Mouse (Mus musculus) small intestine, adult 2 months (tissue): ENCODE results near the gene Cep78. TPM values are rescaled to one million over a fixed set of nuclear protein-coding genes. Genes with fewer than 3 reads are reported as not detected.

Experiments used
- H3K27ac ChIP-seq: fragments of 200-500 bp; 2 replicates; pipeline ENCODE4 v1.5.1; 2012; ENCODE audit warnings: low read depth, low read length, control low read depth, inconsistent platforms; ENCODE audit not compliant: insufficient read depth
- H3K27me3 ChIP-seq: fragments of 200-500 bp; 2 replicates; pipeline ENCODE4 v1.6.1; 2012; ENCODE audit warnings: mild to moderate bottlenecking, moderate library complexity, low read length, inconsistent platforms; ENCODE audit not compliant: control insufficient read depth, insufficient read depth
- H3K36me3 ChIP-seq: fragments of 200-500 bp; 2 replicates; pipeline ENCODE4 v1.6.1; 2012; ENCODE audit warnings: mild to moderate bottlenecking, low read length, control low read depth, inconsistent platforms; ENCODE audit not compliant: control insufficient read depth, insufficient read depth
- H3K4me1 ChIP-seq: fragments of 200-500 bp; 2 replicates; pipeline ENCODE4 v1.6.1; 2012; ENCODE audit warnings: low read length, inconsistent platforms, mixed read lengths; ENCODE audit not compliant: control insufficient read depth, insufficient read depth, insufficient read length
- H3K4me3 ChIP-seq: fragments of 200-500 bp; 2 replicates; pipeline ENCODE4 v1.5.1; 2012; ENCODE audit warnings: low read depth, mild to moderate bottlenecking, control low read depth, inconsistent platforms, low read length, moderate library complexity
- CTCF ChIP-seq: fragments of 200-500 bp; IDR thresholded peaks from 2 replicates; pipeline ENCODE4 v1.5.1; 2012; ENCODE audit warnings: low read depth, mild to moderate bottlenecking, control low read depth, inconsistent platforms, low read length, moderate library complexity, mixed read lengths; ENCODE audit not compliant: insufficient replicate concordance, insufficient read length; ENCODE audit errors: extremely low read depth
- POLR2A ChIP-seq: fragments of 200-500 bp; IDR thresholded peaks from 2 replicates; pipeline ENCODE4 v1.6.1; 2012; ENCODE audit warnings: low read depth, mild to moderate bottlenecking, control low read depth, inconsistent platforms, low read length, moderate library complexity
- whole genome bisulfite sequencing: fragments of 180-500 bp; shearing (Covaris S2); methylation state at CpG from one replicate; pipeline ENCODE4 v1.1.7; 2018; 5-methylcytosine and 5-hydroxymethylcytosine counted together
- polyA plus RNA-seq: library from polyadenylated mRNA; depleted of rRNA; stranded (reverse); fragments of >200 nt; gene quantifications from 2 replicates; pipeline ENCODE4 v1.2.3, GENCODE M21; 2012

Gene Cep78
- polyA plus RNA-seq, 1 experiment = 1.1 TPM

DNA sequence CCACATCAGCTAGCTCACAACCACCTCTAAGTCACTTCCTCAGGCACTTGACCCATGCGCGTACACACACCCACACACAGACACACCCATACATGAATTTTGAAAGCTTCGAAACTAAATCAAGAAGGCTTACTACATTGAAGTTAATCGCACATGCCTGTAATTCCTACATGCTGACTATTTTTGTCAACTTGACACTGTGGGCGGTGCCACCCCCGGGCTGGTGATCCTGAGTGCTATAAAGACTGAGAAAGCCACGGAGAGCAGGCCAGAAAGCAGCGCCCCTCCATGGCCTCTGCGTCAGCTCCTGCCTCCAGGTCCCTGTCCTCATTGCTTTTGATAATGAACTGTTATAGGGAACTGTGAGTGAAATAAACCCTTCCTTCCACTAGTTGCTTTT, 61.4 kb downstream of the Cep78 start:
- H3K27me3 ChIP-seq = 0 out of 2 replicates have a peak, but pooled peaks cover 3% of the 10 kb centered on the region
- 31% methylated on average over 9 of the region's 9 CpGs for WGBS
- no peak overlapping the region for H3K4me3 ChIP-seq
- peaks cover 7% of the 10 kb centered on the region for H3K4me1 ChIP-seq
- TF ChIP-seq CTCF (no peak), POLR2A (no peak)
- no peaks in the 10 kb centered on the region for H3K36me3 ChIP-seq
- H3K27ac ChIP-seq = no peak overlapping the region

DNA sequence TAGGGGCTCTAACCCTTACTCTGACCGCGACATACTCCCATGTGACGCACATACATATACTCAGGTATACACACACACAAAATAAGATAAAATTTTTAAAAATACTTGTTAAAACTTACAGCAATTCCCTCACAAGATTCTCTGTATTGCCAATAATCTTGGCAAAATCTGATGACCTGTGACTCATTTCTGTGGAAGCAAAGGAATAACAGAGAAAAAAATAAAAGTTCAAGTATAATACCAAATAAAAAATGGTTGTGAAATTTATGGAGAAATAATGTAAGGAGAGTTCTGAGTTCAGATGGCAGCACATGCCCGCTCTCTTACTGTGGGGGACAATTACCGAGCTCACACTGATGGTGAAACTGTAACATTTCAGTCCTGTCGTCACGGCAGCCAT, 65.5 kb downstream of the Cep78 start:
- H3K36me3 ChIP-seq = peaks cover 3% of the 10 kb centered on the region; the same call in 1 of the 2 replicates
- TF ChIP-seq CTCF (no peak), POLR2A (no peak)
- WGBS = 95% methylated on average over 7 of the region's 7 CpGs
- H3K27ac ChIP-seq = no peak overlapping the region
- no peak overlapping the region for H3K4me3 ChIP-seq
- H3K4me1 ChIP-seq = peaks cover 2% of the 10 kb centered on the region; the same call in 1 of the 2 replicates
- no peaks in the 10 kb centered on the region for H3K27me3 ChIP-seq

DNA sequence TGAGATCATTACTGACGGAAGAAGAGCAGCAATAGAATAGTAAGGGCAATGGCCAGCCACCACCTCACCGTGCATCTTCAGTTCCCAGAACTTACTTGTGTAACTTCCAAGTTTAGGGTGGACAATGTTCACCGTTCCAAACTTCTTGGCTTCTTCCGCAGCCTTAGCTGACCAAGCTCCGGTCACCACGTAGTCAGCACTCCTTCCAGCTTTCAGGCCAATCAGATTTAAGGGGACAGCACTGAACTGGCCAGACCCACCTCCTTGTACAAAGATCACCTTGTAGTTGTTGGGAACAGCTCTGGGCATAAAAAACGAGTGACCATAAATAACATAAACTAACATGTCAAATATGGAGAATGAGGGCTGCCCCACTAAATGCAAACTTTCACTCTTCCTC, 66.7 kb downstream of the Cep78 start:
- no peaks in the 10 kb centered on the region for H3K27me3 ChIP-seq
- H3K4me1 ChIP-seq = no peaks in the 10 kb centered on the region
- H3K27ac ChIP-seq = no peak overlapping the region
- H3K36me3 ChIP-seq = peaks cover 3% of the 10 kb centered on the region; the same call in 1 of the 2 replicates
- no peak overlapping the region for H3K4me3 ChIP-seq
- TF ChIP-seq CTCF (no peak), POLR2A (no peak)
- WGBS = 93% methylated on average over 7 of the region's 7 CpGs

- no peak overlapping the region for H3K4me3 ChIP-seq
- no peaks in the 10 kb centered on the region for H3K27me3 ChIP-seq
- no peak overlapping the region for H3K27ac ChIP-seq
- peaks cover 5% of the 10 kb centered on the region; the same call in 1 of the 2 replicates for H3K36me3 ChIP-seq
- H3K4me1 ChIP-seq = no peaks in the 10 kb centered on the region
- WGBS = 79% methylated on average over 9 of the region's 9 CpGs
- TF ChIP-seq POLR2A = no peak
- TF ChIP-seq CTCF = no peak
These were observed 71.4 kb downstream of the Cep78 start for GRCm38 (mm10) chr19:15913249-15913997.

GRCm38 (mm10) chr19:15911441-15911840, 73.3 kb downstream of the Cep78 start:
- WGBS = 90% methylated on average over 5 of the region's 5 CpGs
- Histone ChIP-seq H3K27ac (no peak overlapping the region), H3K4me1 (no peaks in the 10 kb centered on the region)

DNA sequence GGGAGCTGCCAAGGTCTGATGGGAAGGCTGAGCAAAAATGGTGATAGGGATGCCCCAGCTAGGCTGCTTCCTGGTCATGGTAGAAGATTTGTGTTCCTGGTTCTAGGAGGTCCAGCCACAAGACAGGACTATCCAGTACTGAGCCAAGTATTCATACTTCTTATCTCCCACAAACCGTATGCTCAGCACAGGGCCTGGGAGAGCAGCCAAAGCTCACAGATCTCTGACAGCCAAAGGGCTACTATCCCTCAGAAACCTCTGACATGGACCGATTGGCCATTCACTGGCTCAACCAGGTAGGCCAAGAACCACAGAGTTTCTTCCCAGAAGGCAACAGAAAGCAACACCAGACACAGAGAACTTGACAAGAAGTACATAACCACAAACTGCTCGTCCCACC, 73.8 kb downstream of the Cep78 start:
- TF ChIP-seq POLR2A (no peak), CTCF (no peak)

More at GRCm38 (mm10) chr19:15911441-15911840, 73.3 kb downstream of the Cep78 start:
- Histone ChIP-seq H3K36me3 (peaks cover 3% of the 10 kb centered on the region; the same call in 1 of the 2 replicates), H3K27me3 (no peaks in the 10 kb centered on the region), H3K4me3 (no peak overlapping the region)
- TF ChIP-seq CTCF (no peak), POLR2A (no peak)

DNA sequence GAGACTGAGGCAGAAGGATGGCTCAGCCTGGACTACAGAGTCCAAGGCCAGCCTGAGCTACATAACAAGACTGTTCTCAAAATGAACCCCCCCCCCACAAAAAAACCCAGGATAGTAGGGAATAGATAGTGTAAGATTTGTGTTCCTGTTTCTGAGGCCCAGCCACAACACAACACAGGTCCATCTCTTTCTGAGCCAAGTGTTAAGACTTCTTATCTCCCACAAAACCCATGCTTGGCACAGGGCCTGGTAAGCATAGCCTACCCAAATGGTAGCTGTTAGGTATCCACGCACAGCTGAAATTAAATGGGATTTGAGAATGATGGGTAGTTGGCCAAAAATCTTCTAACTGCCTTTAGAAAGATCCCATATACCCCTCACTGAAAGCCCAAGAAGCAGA, 74.3 kb downstream of the Cep78 start:
- WGBS = 79% methylated on average over 1 of the region's 1 CpGs

More for the DNA sequence above, 73.8 kb downstream of the Cep78 start:
- Histone ChIP-seq H3K27ac (no peak overlapping the region), H3K4me1 (no peaks in the 10 kb centered on the region), H3K27me3 (no peaks in the 10 kb centered on the region), H3K4me3 (no peak overlapping the region), H3K36me3 (peaks cover 3% of the 10 kb centered on the region; the same call in 1 of the 2 replicates)
- 55% methylated on average over 3 of the region's 3 CpGs for WGBS

More for the DNA sequence above, 74.3 kb downstream of the Cep78 start:
- Histone ChIP-seq H3K27ac (no peak overlapping the region), H3K27me3 (no peaks in the 10 kb centered on the region), H3K4me1 (no peaks in the 10 kb centered on the region), H3K36me3 (peaks cover 2% of the 10 kb centered on the region; the same call in 1 of the 2 replicates), H3K4me3 (no peak overlapping the region)
- TF ChIP-seq POLR2A (no peak), CTCF (no peak)
